Mouse (Mus musculus) ovary, postnatal 10 days (tissue): Measurements from ENCODE around the gene Csrp3.

ENCODE experiments used
- DNase-seq: peaks from one replicate; pipeline ENCODE4 v3.0.0; 2022; ENCODE audit warnings: low spot score

The Csrp3 gene

GRCm38 (mm10) chr7:48829177-48829910 lies 18.5 kb downstream of the Csrp3 start:
- DNase-seq, result no peak

GRCm38 (mm10) chr7:48825170-48825569 lies 22.7 kb downstream of the Csrp3 start:
- DNase-seq, result no peak

GRCm38 (mm10) chr7:48824671-48825070 lies 23.2 kb downstream of the Csrp3 start:
- DNase-seq, result no peak

GRCm38 (mm10) chr7:48823621-48824020 lies 24.2 kb downstream of the Csrp3 start:
- no peak for DNase-seq

GRCm38 (mm10) chr7:48821654-48822053 lies 26.2 kb downstream of the Csrp3 start:
- DNase-seq, result no peak

- DNase-seq, result no peak
Measured at GRCm38 (mm10) chr7:48813594-48813993, 34.2 kb downstream of the Csrp3 start.

- DNase-seq, result no peak
Measured at GRCm38 (mm10) chr7:48812358-48812757, 35.5 kb downstream of the Csrp3 start.

- DNase-seq, result no peak
Measured at GRCm38 (mm10) chr7:48810652-48811051, 37.2 kb downstream of the Csrp3 start.

- no peak for DNase-seq
Measured at GRCm38 (mm10) chr7:48806587-48806986, 41.2 kb downstream of the Csrp3 start.

GRCm38 (mm10) chr7:48803381-48803780 lies 44.5 kb downstream of the Csrp3 start:
- no peak for DNase-seq

GRCm38 (mm10) chr7:48795130-48795529 lies 52.7 kb downstream of the Csrp3 start:
- DNase-seq, result no peak

- DNase-seq, result no peak
Measured at GRCm38 (mm10) chr7:48791412-48791811, 56.4 kb downstream of the Csrp3 start.

- no peak for DNase-seq
Measured at GRCm38 (mm10) chr7:48790117-48790516, 57.7 kb downstream of the Csrp3 start.

- DNase-seq, result peak; percentile 72
Measured at GRCm38 (mm10) chr7:48788851-48789572, 58.8 kb downstream of the Csrp3 start, which contains the start of gene Zdhhc13. Gene Zdhhc13, plus strand, starts transcription at chr7:48789003.

GRCm38 (mm10) chr7:48788348-48788747 lies 59.5 kb downstream of the Csrp3 start:
- DNase-seq, result no peak

- no peak for DNase-seq
Measured at GRCm38 (mm10) chr7:48784773-48785523, 62.9 kb downstream of the Csrp3 start.

- DNase-seq, result no peak
Measured at GRCm38 (mm10) chr7:48782432-48782831, 65.4 kb downstream of the Csrp3 start.
